Mouse (Mus musculus) gastrocnemius, adult 2 months (tissue): ENCODE measurements around the gene Smarcc1. TPM values are rescaled to one million over a fixed set of nuclear protein-coding genes. Genes with fewer than 3 reads are reported as not detected.

Experiments
- DNase-seq: peaks from one replicate; pipeline ENCODE4 v3.0.0; 2022
- H3K27ac ChIP-seq: fragments of 200-600 bp; 2 replicates; pipeline ENCODE4 v1.8.1; 2022; ENCODE audit warnings: mild to moderate bottlenecking
- H3K4me3 ChIP-seq: fragments of 200-600 bp; 2 replicates; pipeline ENCODE4 v1.8.1; 2022; ENCODE audit warnings: mild to moderate bottlenecking, moderate library complexity
- CTCF ChIP-seq: fragments of 200-600 bp; IDR thresholded peaks from 2 replicates; pipeline ENCODE4 v1.8.1; 2022; ENCODE audit warnings: antibody characterized with exemption, mild to moderate bottlenecking, moderate library complexity
- intact Hi-C: fragments of 180-260 bp; cut with DNase I; formaldehyde crosslinking; loops from one replicate; pipeline ENCODE4 v1.15.1; 2025
- microRNA-seq: library from miRNA; unstranded; fragments of <30 nt; microRNA quantifications from one replicate; pipeline ENCODE4 v1.2.0, GENCODE M21; 2021
- total RNA-seq, 2 experiments: library from RNA; stranded (reverse); gene quantifications; 2 replicates each; pipeline ENCODE4 v1.2.3; 2021

The Smarcc1 gene
- total RNA-seq, 2 experiments from 2014 or later = 21.0 to 25.6 TPM

- H3K27ac ChIP-seq = no peak overlapping the region
- DNase-seq = no peak
- H3K4me3 ChIP-seq = no peak overlapping the region
- intact Hi-C loops = no loop called here
- no peak for TF ChIP-seq CTCF
These were observed 166.7 kb downstream of the Smarcc1 start for GRCm38 (mm10) chr9:110284075-110284697.

- intact Hi-C loops = no loop called here
- TF ChIP-seq CTCF = no peak
- DNase-seq = no peak
- H3K4me3 ChIP-seq = no peak overlapping the region
- H3K27ac ChIP-seq = no peak overlapping the region
These were observed 169.9 kb downstream of the Smarcc1 start for GRCm38 (mm10) chr9:110287321-110287924.

Small RNA genes lying within 50 kb of the gene (microRNA-seq; reads per million reads assigned to microRNA genes)
- gene Mir6236 = 105 reads per million, percentile 44 among the genes with 10 or more reads in this experiment

Other genes with a start within 250 kb of the Smarcc1 start
- 1 to 10 TPM; 4.3 to 5.0 TPM for gene Cdc25a, start 242.1 kb upstream of the Smarcc1 start, total RNA-seq
- 100 to 1,000 TPM; 484 to 501 TPM for gene Map4, start 186.2 kb upstream of the Smarcc1 start, total RNA-seq
- gene Dhx30, start 122 bp downstream of the Smarcc1 start, total RNA-seq = 10 to 100 TPM; 28.2 to 35.5 TPM
- under 1 TPM in 1 of 2 experiments, not detected in 1; 0.25 TPM for gene Cspg5, start 126.1 kb downstream of the Smarcc1 start, total RNA-seq
- gene Elp6, start 187.5 kb downstream of the Smarcc1 start, total RNA-seq = 1 to 10 TPM; 2.6 to 3.3 TPM
- 10 to 100 TPM; 16.6 to 17.0 TPM for gene Scap, start 215.6 kb downstream of the Smarcc1 start, total RNA-seq